Mouse (Mus musculus) C2C12 (cell line): ENCODE data around the gene Gm11027.

Experiments
- CTCF ChIP-seq: IDR thresholded peaks from one replicate; pipeline ENCODE4 v1.5.1; 2011; ENCODE audit not compliant: control insufficient read depth, insufficient read depth, insufficient read length
- FOSL1 ChIP-seq: IDR thresholded peaks from one replicate; pipeline ENCODE4 v1.8.0; 2011; ENCODE audit warnings: mild to moderate bottlenecking, low read length; ENCODE audit not compliant: poor library complexity, insufficient read depth, severe bottlenecking
- MYOD1 ChIP-seq: IDR thresholded peaks from one replicate; pipeline ENCODE4 v1.6.1; 2011; ENCODE audit warnings: low read depth; ENCODE audit not compliant: control insufficient read depth, insufficient read length
- USF1 ChIP-seq: IDR thresholded peaks from one replicate; pipeline ENCODE4 v1.6.1; 2011; ENCODE audit warnings: low read depth, mild to moderate bottlenecking, control low read depth, moderate library complexity

GRCm38 (mm10) chr12:116308612-116309011 lies 33.4 kb downstream of the Gm11027 start:
- no peak for TF ChIP-seq CTCF
- TF ChIP-seq USF1: no peak
- TF ChIP-seq MYOD1: no peak
- no peak for TF ChIP-seq FOSL1
